Mouse (Mus musculus) lung, postnatal 36 days (tissue): Measurements from ENCODE around the gene Atf7ip.

Source experiments
- DNase-seq: peaks from one replicate; pipeline ENCODE4 v3.0.0; 2022; ENCODE audit warnings: mixed read lengths

The Atf7ip gene

DNA sequence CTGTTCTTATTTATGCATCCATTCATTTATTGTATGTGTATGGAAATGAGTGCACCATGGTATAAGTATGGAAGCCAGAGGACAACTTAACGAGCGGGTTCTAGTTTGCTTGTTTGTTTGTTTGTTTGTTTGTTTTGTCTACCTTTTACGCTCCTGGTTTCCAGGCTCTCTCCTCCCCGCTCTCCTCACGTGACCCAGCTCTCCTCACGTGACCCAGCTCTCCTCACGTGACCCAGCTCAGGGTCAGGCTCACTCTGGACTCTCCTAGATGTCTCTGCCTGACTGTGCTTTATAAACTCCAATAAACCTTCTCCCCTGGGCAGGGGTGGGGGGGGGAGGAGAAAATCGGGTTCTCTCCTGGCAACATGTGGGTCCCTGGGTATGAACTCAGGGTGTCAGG, 144.7 kb downstream of the Atf7ip start:
- DNase-seq: no peak

DNA sequence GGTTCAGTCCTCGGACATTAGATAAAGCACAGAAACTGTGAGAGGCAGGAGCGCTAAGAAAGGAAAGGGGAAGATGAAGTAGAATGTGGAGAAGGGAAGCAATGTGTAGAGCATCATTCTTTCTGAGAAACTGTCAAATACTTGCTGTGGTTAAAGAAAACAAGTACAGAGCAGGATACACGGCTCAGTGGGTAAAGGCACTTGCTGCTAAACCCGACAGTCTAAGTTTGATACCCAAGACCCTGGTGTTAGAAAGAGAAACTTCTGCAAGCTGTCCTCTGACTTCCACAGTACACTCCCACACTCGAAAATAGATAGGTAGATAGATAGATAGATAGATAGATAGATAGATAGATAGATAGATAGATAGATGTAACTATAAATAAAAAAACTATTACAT, 147.4 kb downstream of the Atf7ip start:
- no peak for DNase-seq

DNA sequence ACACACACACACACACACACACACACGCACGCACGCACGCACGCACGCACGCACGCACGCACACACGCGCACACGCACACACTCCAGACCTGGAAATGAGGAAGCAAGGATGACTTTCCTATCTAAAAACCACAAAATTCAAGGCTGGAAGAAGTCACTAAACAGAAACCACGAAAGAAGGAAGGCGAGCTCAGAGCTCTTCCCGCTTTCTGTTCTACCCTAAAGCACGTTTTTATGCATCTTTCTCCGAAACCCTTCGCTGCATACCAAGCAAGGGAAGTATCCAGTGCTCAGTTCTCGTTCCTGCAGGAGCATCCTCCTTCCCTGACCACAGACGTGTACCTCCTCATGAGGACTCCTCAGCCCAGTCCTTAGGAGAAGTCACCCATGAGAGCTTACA, 148.5 kb downstream of the Atf7ip start:
- no peak for DNase-seq

DNA sequence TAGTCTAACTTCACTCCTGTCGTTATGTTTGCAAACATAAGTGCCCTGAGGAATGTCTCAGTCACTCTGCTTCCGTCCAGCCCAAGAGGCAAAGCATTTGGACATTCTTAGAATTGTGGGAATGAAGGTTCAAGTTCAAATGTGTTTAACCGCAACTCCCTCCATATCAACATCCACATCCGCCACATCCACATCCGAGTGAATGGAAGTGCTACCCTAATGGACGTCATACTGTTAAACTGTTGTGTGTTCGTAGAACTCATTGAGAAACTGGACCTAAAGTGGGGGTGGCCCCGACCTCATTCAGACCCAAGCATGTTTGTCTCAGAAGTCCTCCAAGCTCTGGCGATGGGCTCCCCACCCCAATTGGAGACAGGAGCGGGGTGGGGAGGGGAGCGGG, 149.8 kb downstream of the Atf7ip start:
- no peak for DNase-seq

DNA sequence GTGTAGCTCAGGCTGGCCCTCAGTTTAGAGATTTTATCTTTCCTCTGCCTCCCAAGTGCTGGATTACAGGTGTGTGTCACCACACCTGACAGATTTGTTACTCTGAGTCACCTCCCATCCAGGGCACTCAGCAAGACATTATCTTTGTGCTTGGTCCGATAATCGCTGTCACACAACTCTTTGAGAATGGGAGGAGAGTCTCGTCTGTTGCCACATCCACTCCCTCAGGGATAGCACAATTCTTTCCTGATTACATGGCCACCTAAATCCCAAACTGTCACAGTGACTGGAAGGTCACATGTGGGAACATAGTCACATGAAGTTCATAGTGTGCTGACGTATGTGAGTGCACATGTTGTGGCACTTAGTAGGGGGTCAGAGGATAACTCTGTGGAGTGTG, 152.3 kb downstream of the Atf7ip start:
- DNase-seq: no peak

DNA sequence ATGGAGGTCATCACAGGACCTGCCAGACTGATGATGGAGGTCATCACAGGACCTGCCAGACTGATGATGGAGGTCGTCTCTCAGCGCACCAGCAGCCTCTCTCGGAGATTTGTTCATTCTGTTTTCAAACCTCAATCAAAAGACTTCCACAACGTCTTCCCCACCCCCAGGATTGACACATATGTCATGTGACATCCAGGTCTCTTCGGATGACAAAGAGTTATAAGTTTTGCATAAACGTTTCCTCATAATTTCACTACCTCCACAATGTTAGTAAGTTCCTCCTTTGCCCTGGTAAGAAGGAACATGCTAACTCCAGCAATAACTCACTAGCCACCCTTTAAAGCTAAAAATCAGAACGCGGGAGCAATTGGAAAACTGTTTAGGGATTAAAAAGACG, 153.3 kb downstream of the Atf7ip start:
- peak; percentile 47 for DNase-seq
